Mouse (Mus musculus): ENCODE results near the gene Zdhhc5. TPM values are rescaled to one million over a fixed set of nuclear protein-coding genes. Genes with fewer than 3 reads are reported as not detected.

Zdhhc5 gene
- total RNA-seq, 2 experiments from 2014 or later = 32.6 to 42.7 TPM

DNA sequence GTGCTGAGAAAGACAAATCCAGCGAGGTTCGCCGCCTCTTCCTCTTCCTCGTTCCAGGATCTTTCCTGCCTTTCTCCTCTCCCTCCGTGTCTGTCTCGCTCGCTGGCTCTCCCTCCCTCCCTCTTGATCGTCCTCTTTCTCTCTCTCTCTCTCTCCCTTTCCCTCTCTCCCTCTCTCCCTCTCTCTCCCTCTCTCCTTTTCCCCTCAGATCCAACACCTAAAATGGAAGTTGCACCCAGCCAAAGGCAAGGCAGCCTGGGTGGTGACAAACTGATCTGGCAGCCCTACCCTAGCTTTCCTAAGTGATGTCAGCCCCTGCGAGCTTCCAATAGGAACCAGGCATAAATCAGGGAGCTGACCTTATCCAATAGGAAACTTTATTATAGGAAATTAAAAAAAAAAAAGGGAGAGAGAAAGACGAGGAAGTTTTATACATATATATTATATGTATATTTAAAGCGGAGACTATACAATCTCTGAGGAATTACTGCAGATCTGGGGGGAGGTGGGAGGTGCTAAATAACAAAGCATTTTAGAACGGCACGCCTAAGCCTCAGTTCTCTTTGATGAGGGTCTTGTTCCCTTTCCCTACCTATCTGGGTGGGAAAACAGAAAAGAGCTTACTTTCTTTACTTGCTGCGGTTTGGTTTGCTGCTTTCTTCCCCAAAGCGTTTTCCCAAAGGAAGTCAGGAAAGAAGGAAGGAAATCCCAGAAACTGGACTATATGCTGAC is 64.3 kb downstream of the Zdhhc5 start, which contains the start of gene Ctnnd1:
Gene Ctnnd1 (minus strand): TSS at position 302 of the 732 bp plus-strand sequence.
- ATAC-seq (ENCODE audit: poor library complexity, severe bottlenecking) = peak; percentile 77

DNA sequence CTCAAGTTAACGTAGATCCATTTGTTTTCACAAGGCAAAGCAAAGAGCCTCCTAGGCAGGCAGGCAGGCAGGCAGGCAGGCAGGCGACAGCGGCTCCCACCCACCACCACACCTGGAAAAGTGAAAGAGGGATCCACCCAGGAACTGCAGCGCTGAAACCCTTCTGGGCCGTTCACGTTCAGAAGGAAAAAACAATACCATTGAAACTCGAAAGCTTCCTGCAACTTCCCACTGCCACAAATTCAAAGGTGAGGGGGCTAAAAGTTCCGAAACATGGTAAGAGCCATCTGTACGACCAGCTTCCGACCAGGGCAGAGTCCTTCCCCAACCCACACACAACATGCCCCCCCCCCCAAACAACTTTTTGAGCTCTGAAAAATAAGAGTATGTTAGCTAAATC is 65.3 kb downstream of the Zdhhc5 start:
- ATAC-seq (ENCODE audit: poor library complexity, severe bottlenecking) = 0 out of 2 replicates have a peak, but pooled peaks have one; percentile 17

DNA sequence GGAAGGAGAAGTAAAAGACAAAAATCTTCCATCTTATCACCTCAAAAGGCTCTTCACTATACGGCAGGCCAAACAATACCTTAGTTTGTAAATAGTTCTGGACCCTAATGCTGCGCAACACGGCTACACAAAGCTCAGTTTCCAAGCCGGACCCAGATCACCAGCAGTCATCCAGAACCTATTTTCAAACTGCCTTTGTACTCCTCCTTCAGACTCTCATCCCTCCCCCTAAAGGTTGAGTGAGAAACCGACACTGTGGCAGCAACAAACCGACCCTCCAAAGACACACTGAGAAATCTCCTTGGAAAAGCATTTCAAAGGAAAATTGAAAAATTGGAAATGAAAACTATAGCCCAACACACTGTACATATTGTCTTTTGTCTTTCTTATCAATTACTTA is 66.6 kb downstream of the Zdhhc5 start:
- ATAC-seq (ENCODE audit: poor library complexity, severe bottlenecking) = no peak

DNA sequence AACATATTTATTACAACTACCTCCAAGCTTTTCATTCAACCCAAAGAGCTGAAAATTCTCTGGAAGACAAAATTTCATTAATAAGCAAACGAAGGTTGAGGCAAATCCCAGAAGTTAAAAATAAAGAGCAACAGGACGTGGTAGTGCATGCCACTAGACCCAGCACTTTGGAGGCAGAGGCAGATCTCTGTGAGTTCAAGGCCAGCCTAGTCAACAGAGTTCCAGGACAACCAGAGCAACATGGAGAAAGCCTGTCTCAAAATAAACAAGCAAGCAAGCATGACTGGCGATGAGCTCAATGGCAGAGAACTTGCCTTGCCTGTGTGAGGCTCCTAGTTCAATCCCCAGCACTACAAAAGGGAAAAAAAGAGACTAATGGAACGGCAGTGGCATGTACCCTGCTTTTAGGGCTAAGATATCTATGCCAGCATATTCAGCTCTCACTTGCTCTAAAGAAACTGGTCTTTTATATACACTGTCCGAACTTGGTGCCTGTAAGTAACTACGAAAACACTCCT is 67.9 kb downstream of the Zdhhc5 start:
- ATAC-seq (ENCODE audit: poor library complexity, severe bottlenecking) = no peak

DNA sequence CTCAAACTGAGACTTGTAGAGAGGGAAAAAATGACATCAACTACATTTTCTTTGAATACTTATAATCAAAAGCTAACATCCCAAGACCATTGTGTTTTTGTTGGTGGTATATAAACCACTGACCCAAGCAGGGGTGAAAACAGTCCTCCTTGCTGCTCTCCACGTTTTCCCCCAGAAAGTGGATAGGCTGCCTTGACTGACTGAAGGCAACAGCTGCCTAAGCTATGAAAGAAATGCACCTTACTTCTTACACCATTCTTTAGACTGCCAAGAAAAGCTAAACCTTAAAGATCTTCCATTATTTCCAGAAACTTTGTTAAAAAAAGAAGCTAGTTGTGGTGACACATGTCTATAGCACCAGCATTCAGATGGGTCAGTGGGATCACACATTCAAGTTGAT is 68.8 kb downstream of the Zdhhc5 start:
- no peak for ATAC-seq (ENCODE audit: poor library complexity, severe bottlenecking)

DNA sequence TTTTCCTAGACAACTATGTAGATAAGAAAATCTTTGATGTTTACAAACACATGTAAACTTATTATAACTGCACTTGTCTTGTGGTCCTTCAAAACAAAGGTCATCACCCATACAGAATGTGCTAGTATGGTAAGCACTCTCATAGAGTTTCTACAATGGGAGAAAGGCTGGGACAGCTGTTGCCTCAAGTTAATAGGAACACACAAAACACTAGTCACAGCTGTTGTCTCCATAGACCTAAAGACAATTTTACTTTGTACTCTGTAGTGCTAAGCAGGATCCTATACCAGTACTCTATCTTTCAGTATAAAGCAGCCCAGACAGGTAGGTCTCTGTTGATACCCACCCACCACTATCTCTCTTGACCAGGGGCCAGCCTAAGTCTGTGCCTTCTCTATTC is 74.1 kb downstream of the Zdhhc5 start:
- ATAC-seq (ENCODE audit: poor library complexity, severe bottlenecking) = no peak

DNA sequence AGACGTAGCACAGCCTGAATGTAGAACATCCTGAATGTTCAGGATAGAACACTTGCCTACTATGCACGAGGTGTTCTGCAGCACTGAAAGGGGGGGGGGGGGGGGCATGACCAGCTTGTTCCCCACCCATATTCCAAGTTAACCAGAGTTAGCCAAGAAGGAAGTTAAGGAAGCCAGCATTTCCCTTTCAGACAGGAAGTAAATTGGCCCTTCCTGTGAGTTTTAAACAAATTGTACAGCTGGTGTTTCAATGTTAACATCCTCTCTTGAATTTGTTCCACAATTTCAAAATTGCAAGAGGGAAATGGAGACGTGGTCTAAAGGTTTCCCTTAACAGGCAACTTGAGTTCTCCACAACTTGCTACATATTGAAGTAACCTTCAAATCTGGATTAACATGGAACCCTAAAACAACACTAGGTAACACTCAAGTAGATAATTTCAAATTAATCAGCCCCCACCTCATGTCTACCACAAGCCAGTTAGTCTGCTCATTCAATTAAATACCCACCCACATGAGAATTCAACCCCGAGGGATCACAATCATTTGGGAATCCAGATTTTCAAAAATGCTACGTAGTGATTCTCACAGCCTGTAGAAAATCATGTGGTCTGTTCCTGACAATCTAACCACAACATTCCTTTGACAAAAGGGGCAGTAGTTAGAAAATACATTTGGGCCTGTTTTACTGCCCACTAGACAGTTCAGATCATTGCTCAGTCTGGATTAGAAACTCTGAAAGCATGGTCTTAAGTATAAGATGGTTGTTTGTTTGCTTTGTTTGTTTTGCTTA is 76.4 kb downstream of the Zdhhc5 start:
- ATAC-seq (ENCODE audit: poor library complexity, severe bottlenecking) = peak; percentile 31; the same call in 1 of the 2 replicates

Other genes with a start within 250 kb of the Zdhhc5 start
- 7.0 and 8.3 TPM in 2 replicates for gene Tfpi, start 238.4 kb downstream of the Zdhhc5 start, total RNA-seq (2015)
- gene Tfpi, start 238.4 kb downstream of the Zdhhc5 start, total RNA-seq (2017) = 7.5 and 8.4 TPM in 2 replicates
- gene Ctnnd1, start 64.4 kb downstream of the Zdhhc5 start, total RNA-seq (2015) = 14.9 and 20.9 TPM in 2 replicates
- gene Ctnnd1, start 64.4 kb downstream of the Zdhhc5 start, total RNA-seq (2017) = 14.8 and 17.8 TPM in 2 replicates
- gene Btbd18, start 56.1 kb downstream of the Zdhhc5 start, total RNA-seq (2015) = 0.07 TPM in 1 of 2 replicates, not detected in the other
- gene Btbd18, start 56.1 kb downstream of the Zdhhc5 start, total RNA-seq (2017) = not detected in 2 replicates
- 126 and 155 TPM in 2 replicates for gene Selenoh, start 44.4 kb downstream of the Zdhhc5 start, total RNA-seq (2015)
- gene Selenoh, start 44.4 kb downstream of the Zdhhc5 start, total RNA-seq (2017) = 76.2 and 102 TPM in 2 replicates
- not detected in 2 replicates for gene Gm28635, start 37.1 kb downstream of the Zdhhc5 start, total RNA-seq (2015)
- gene Gm28635, start 37.1 kb downstream of the Zdhhc5 start, total RNA-seq (2017) = not detected in 2 replicates
- gene Med19, start 36.8 kb downstream of the Zdhhc5 start, total RNA-seq (2015) = 22.4 and 24.5 TPM in 2 replicates
- 16.1 and 20.2 TPM in 2 replicates for gene Med19, start 36.8 kb downstream of the Zdhhc5 start, total RNA-seq (2017)
- gene Tmx2, start 36.0 kb downstream of the Zdhhc5 start, total RNA-seq (2015) = 42.4 and 49.0 TPM in 2 replicates
- gene Tmx2, start 36.0 kb downstream of the Zdhhc5 start, total RNA-seq (2017) = 29.4 and 38.5 TPM in 2 replicates
- 33.1 and 34.5 TPM in 2 replicates for gene Clp1, start 12.2 kb upstream of the Zdhhc5 start, total RNA-seq (2015)
- gene Clp1, start 12.2 kb upstream of the Zdhhc5 start, total RNA-seq (2017) = 33.1 and 36.2 TPM in 2 replicates
- 0.16 and 0.82 TPM in 2 replicates for gene Ypel4, start 18.9 kb upstream of the Zdhhc5 start, total RNA-seq (2015)
- 0.40 and 0.69 TPM in 2 replicates for gene Ypel4, start 18.9 kb upstream of the Zdhhc5 start, total RNA-seq (2017)
- gene Gm19426, start 28.5 kb upstream of the Zdhhc5 start, total RNA-seq (2015) = not detected in 2 replicates
- gene Gm19426, start 28.5 kb upstream of the Zdhhc5 start, total RNA-seq (2017) = not detected in 2 replicates
- gene Serping1, start 60.3 kb upstream of the Zdhhc5 start, total RNA-seq (2015) = 1.5 and 2.1 TPM in 2 replicates
- gene Serping1, start 60.3 kb upstream of the Zdhhc5 start, total RNA-seq (2017) = 0.94 and 2.2 TPM in 2 replicates
- 23.7 and 27.7 TPM in 2 replicates for gene Ube2l6, start 83.6 kb upstream of the Zdhhc5 start, total RNA-seq (2015)
- 25.2 and 31.5 TPM in 2 replicates for gene Ube2l6, start 83.6 kb upstream of the Zdhhc5 start, total RNA-seq (2017)
- gene Smtnl1, start 107.5 kb upstream of the Zdhhc5 start, total RNA-seq (2015) = not detected in 2 replicates
- gene Smtnl1, start 107.5 kb upstream of the Zdhhc5 start, total RNA-seq (2017) = not detected in 2 replicates
- gene Timm10, start 111.8 kb upstream of the Zdhhc5 start, total RNA-seq (2015) = 17.7 and 18.6 TPM in 2 replicates
- gene Timm10, start 111.8 kb upstream of the Zdhhc5 start, total RNA-seq (2017) = 14.2 and 19.8 TPM in 2 replicates
- gene Slc43a1, start 123.7 kb upstream of the Zdhhc5 start, total RNA-seq (2015) = 3.7 and 5.2 TPM in 2 replicates
- 1.6 and 3.1 TPM in 2 replicates for gene Slc43a1, start 123.7 kb upstream of the Zdhhc5 start, total RNA-seq (2017)
- not detected in 2 replicates for gene Rtn4rl2, start 171.5 kb upstream of the Zdhhc5 start, total RNA-seq (2015)
- gene Rtn4rl2, start 171.5 kb upstream of the Zdhhc5 start, total RNA-seq (2017) = not detected in 2 replicates
- gene Slc43a3, start 221.4 kb upstream of the Zdhhc5 start, total RNA-seq (2015) = 51.4 and 53.0 TPM in 2 replicates
- 41.9 and 45.2 TPM in 2 replicates for gene Slc43a3, start 221.4 kb upstream of the Zdhhc5 start, total RNA-seq (2017)